19 mouse cellular contexts compared by ENCODE assay signal in genomic region chr17:65826257-65826656, GRCm38 (mm10). TPM values are rescaled to one million over a fixed set of nuclear protein-coding genes. Genes with fewer than 3 reads are reported as not detected.
DNase-seq lines count a peak whose midpoint lies in the region; ATAC-seq lines count a peak whose summit lies in the region.
"Had no signal": no experiment of that assay in that cellular context is flagged by ENCODE, and none has a peak within 500 bp of the region (broad histone marks: within the 10 kb centered on the region; RNA-seq: fewer than 3 reads in every experiment).

No protein-coding gene starts in this region.

- no peaks in the 10 kb centered on the region for H3K27me3 ChIP-seq in neural tube, embryonic 14.5 days (ENCODE audit: control insufficient read depth, insufficient read depth, low read length)
- H3K27me3 ChIP-seq in neural tube, embryonic 15.5 days (replicated peaks): no peaks in the 10 kb centered on the region
- H3K27me3 ChIP-seq: CH12.LX; kidney, embryonic 15.5 days; liver, embryonic 12.5 days; Patski had no signal

- H3K9ac ChIP-seq in neural tube, embryonic 14.5 days (replicated peaks; ENCODE audit: low read depth, low read length): no peak overlapping the region
- H3K9ac ChIP-seq in neural tube, embryonic 15.5 days (replicated peaks): no peak overlapping the region
- H3K9ac ChIP-seq: kidney, embryonic 15.5 days; liver, embryonic 12.5 days had no signal

- no peaks in the 10 kb centered on the region for H3K9me3 ChIP-seq in neural tube, embryonic 14.5 days (ENCODE audit: control insufficient read depth, low read length)
- H3K9me3 ChIP-seq in neural tube, embryonic 15.5 days (replicated peaks): no peaks in the 10 kb centered on the region
- H3K9me3 ChIP-seq: embryonic facial prominence, embryonic 10.5 days; kidney, embryonic 15.5 days; liver, embryonic 12.5 days had no signal

- WGBS in neural tube, embryonic 14.5 days: 76% methylated on average over 9 of the region's 9 CpGs
- WGBS in neural tube, embryonic 15.5 days: 64% methylated on average over 9 of the region's 9 CpGs

- DNase-seq in c-Kit-positive CD71-positive TER-119-negative erythroid progenitor cells, embryonic 14.5 days (ENCODE audit: low read depth): peak; percentile 4
- no peak for DNase-seq in spleen, adult 12 weeks (ENCODE audit: low spot score)
- no peak for DNase-seq in adrenal gland, postnatal 10 days
- DNase-seq in kidney, postnatal 14 days: no peak
- DNase-seq: adrenal gland, adult 2 months; cerebellum, adult 9-11 months; heart, adult 11 months; heart, postnatal 10 days; midbrain, embryonic 14.5 days; right cerebral cortex, postnatal 14 days had no signal

- H3K27ac ChIP-seq in neural tube, embryonic 14.5 days (ENCODE audit: low read depth, low read length): 0 out of 2 replicates have a peak overlapping the region, but pooled peaks have one; percentile 35
- no peak overlapping the region; the same call in 1 of the 2 replicates for H3K27ac ChIP-seq in neural tube, embryonic 15.5 days (replicated peaks)
- H3K27ac ChIP-seq: embryonic facial prominence, embryonic 10.5 days; hindbrain, postnatal 0 days; kidney, embryonic 15.5 days; liver, embryonic 12.5 days had no signal

- no peak overlapping the region for H3K4me2 ChIP-seq in neural tube, embryonic 14.5 days (ENCODE audit: low read depth, low read length)
- no peak overlapping the region for H3K4me2 ChIP-seq in neural tube, embryonic 15.5 days
- H3K4me2 ChIP-seq: kidney, embryonic 15.5 days; liver, embryonic 12.5 days had no signal

- no peak for ATAC-seq in neural tube, embryonic 14.5 days (ENCODE audit: low read depth)
- no peak for ATAC-seq in neural tube, embryonic 15.5 days (ENCODE audit: low FRiP score)
- peak; percentile 81 for ATAC-seq in megakaryocyte progenitor cell, adult 5-6 weeks (replicated peaks; ENCODE audit: poor library complexity)
- ATAC-seq: liver, embryonic 12.5 days; Patski had no signal

- H3K4me1 ChIP-seq in neural tube, embryonic 14.5 days (ENCODE audit: control insufficient read depth, insufficient read depth, low read length): 0 out of 2 replicates have a peak, but pooled peaks cover 6% of the 10 kb centered on the region
- H3K4me1 ChIP-seq in neural tube, embryonic 15.5 days: peaks cover 10% of the 10 kb centered on the region
- H3K4me1 ChIP-seq: embryonic facial prominence, embryonic 10.5 days; kidney, embryonic 15.5 days had no signal

- no peak overlapping the region for H3K4me3 ChIP-seq in neural tube, embryonic 14.5 days (ENCODE audit: low read depth, low read length)
- no peak overlapping the region for H3K4me3 ChIP-seq in neural tube, embryonic 15.5 days (replicated peaks)
- H3K4me3 ChIP-seq: embryonic facial prominence, embryonic 10.5 days; kidney, embryonic 15.5 days; liver, embryonic 12.5 days had no signal

- H3K36me3 ChIP-seq in neural tube, embryonic 14.5 days (ENCODE audit: control insufficient read depth, insufficient read depth, low read length): peaks cover 30% of the 10 kb centered on the region
- H3K36me3 ChIP-seq in neural tube, embryonic 15.5 days: peaks cover 51% of the 10 kb centered on the region

RNA-seq across cellular contexts. Expression of gene Ppp4r1, which starts 43.9 kb away (rescaled TPM):
- 44.4 and 52.2 TPM in 2 replicates for polyA plus RNA-seq in neural tube, embryonic 14.5 days (2014; fragmentation: Nextera tagmentation; extraction: Ambion mirVana)
- polyA plus RNA-seq in neural tube, embryonic 15.5 days (2015; fragmentation: Nextera tagmentation; extraction: Ambion mirVana): 36.3 and 40.1 TPM in 2 replicates
- 39.9 and 44.5 TPM in 2 replicates for total RNA-seq in megakaryocyte progenitor cell, adult 5-6 weeks (2015)
- 48.1 and 65.4 TPM in 2 replicates for total RNA-seq in megakaryocyte progenitor cell, adult 5-6 weeks (2017)
- 10 to 100 TPM; 59.5 to 69.7 TPM for total RNA-seq in adrenal gland, postnatal 10 days (2021)

RNA-seq across cellular contexts. Expression of gene Rab31, which starts 53.7 kb away (rescaled TPM):
- polyA plus RNA-seq in neural tube, embryonic 14.5 days (2014; fragmentation: Nextera tagmentation; extraction: Ambion mirVana): 70.8 and 81.4 TPM in 2 replicates
- polyA plus RNA-seq in neural tube, embryonic 15.5 days (2015; fragmentation: Nextera tagmentation; extraction: Ambion mirVana): 53.2 and 56.8 TPM in 2 replicates
- total RNA-seq in megakaryocyte progenitor cell, adult 5-6 weeks (2015): 44.3 and 46.2 TPM in 2 replicates
- 73.3 and 75.1 TPM in 2 replicates for total RNA-seq in megakaryocyte progenitor cell, adult 5-6 weeks (2017)
- total RNA-seq in adrenal gland, postnatal 10 days (2021): 10 to 100 TPM; 32.1 to 32.5 TPM

RNA-seq across cellular contexts. Expression of gene Ralbp1, which starts 59.3 kb away (rescaled TPM):
- polyA plus RNA-seq in neural tube, embryonic 14.5 days (2014; fragmentation: Nextera tagmentation; extraction: Ambion mirVana): 39.5 and 45.9 TPM in 2 replicates
- polyA plus RNA-seq in neural tube, embryonic 15.5 days (2015; fragmentation: Nextera tagmentation; extraction: Ambion mirVana): 58.7 and 75.5 TPM in 2 replicates
- total RNA-seq in megakaryocyte progenitor cell, adult 5-6 weeks (2015): 33.8 and 35.2 TPM in 2 replicates
- total RNA-seq in megakaryocyte progenitor cell, adult 5-6 weeks (2017): 92.5 and 96.5 TPM in 2 replicates
- 10 to 100 TPM; 32.4 to 37.4 TPM for total RNA-seq in adrenal gland, postnatal 10 days (2021)
